ENCODE assay signal across 25 mouse cellular contexts in genomic region chr13:103745160-103745559, GRCm38 (mm10).
"Had no signal": no experiment of that assay in that cellular context is flagged by ENCODE, and none has a peak within 500 bp of the region (broad histone marks: within the 10 kb centered on the region; RNA-seq: fewer than 3 reads in every experiment).

No protein-coding gene starts in this region.

- H3K27ac ChIP-seq: heart, adult 2 months; heart, embryonic 13.5 days; heart, embryonic 15.5 days; hindbrain, embryonic 13.5 days; hindbrain, embryonic 15.5 days; hindbrain, postnatal 0 days; kidney, embryonic 15.5 days; kidney, postnatal 0 days; limb, embryonic 13.5 days; limb, embryonic 15.5 days; liver, embryonic 12.5 days; liver, embryonic 14.5 days had no signal

- ATAC-seq: hindbrain, postnatal 0 days; intestine, embryonic 16.5 days; liver, embryonic 12.5 days had no signal

- DNase-seq: gastrocnemius, postnatal 14 days; gastrocnemius, postnatal 36 days; heart, adult 11 months; heart, adult 2 months; heart, postnatal 14 days; heart, postnatal 36 days; kidney, adult 11 months; kidney, adult 2 months; kidney, adult 9 months; kidney, postnatal 14 days; kidney, postnatal 36 days; layer of hippocampus, postnatal 36 days; left cerebral cortex, postnatal 4 days had no signal

- H3K4me3 ChIP-seq: heart, adult 2 months; heart, embryonic 13.5 days; heart, embryonic 15.5 days; hindbrain, embryonic 13.5 days; hindbrain, embryonic 15.5 days; kidney, embryonic 15.5 days; limb, embryonic 13.5 days; limb, embryonic 15.5 days; liver, embryonic 12.5 days had no signal
